Mouse (Mus musculus) C2C12 (cell line): ENCODE results near the gene Slc25a45. TPM values are rescaled to one million over a fixed set of nuclear protein-coding genes. Genes with fewer than 3 reads are reported as not detected.

ENCODE experiments used
- H3K27me3 ChIP-seq: one replicate; pipeline ENCODE4 v1.6.1; 2011; ENCODE audit not compliant: control insufficient read depth, insufficient read depth, insufficient read length
- H3K36me3 ChIP-seq: one replicate; pipeline ENCODE4 v1.6.1; 2011; ENCODE audit not compliant: control insufficient read depth, insufficient read depth
- H3K4me3 ChIP-seq: one replicate; pipeline ENCODE4 v1.5.1; 2011; ENCODE audit warnings: mild to moderate bottlenecking, control low read depth; ENCODE audit not compliant: poor library complexity, insufficient read depth, severe bottlenecking
- H3K79me2 ChIP-seq: one replicate; pipeline ENCODE4 v1.6.1; 2011; ENCODE audit not compliant: control insufficient read depth, insufficient read depth
- H3K79me3 ChIP-seq: one replicate; pipeline ENCODE4 v1.6.1; 2011; ENCODE audit warnings: low read depth, control low read depth
- H3ac ChIP-seq: one replicate; pipeline ENCODE3; 2011; ENCODE audit warnings: low read depth; ENCODE audit not compliant: control insufficient read depth, insufficient read length
- CEBPB ChIP-seq: IDR thresholded peaks from one replicate; pipeline ENCODE4 v1.6.1; 2011; ENCODE audit warnings: low read depth, mild to moderate bottlenecking, control low read depth, moderate library complexity
- CTCF ChIP-seq: IDR thresholded peaks from one replicate; pipeline ENCODE4 v1.5.1; 2011; ENCODE audit not compliant: control insufficient read depth, insufficient read depth, insufficient read length
- FOSL1 ChIP-seq: IDR thresholded peaks from one replicate; pipeline ENCODE4 v1.8.0; 2011; ENCODE audit warnings: mild to moderate bottlenecking, low read length; ENCODE audit not compliant: poor library complexity, insufficient read depth, severe bottlenecking
- MAX ChIP-seq: IDR thresholded peaks from one replicate; pipeline ENCODE4 v1.6.1; 2011; ENCODE audit warnings: mild to moderate bottlenecking, control low read depth
- MYOD1 ChIP-seq: IDR thresholded peaks from one replicate; pipeline ENCODE4 v1.6.1; 2011; ENCODE audit warnings: low read depth; ENCODE audit not compliant: control insufficient read depth, insufficient read length
- MYOG ChIP-seq: IDR thresholded peaks from one replicate; pipeline ENCODE4 v1.6.1; 2011; ENCODE audit not compliant: control insufficient read depth, insufficient read length; ENCODE audit errors: extremely low read depth
- USF1 ChIP-seq: IDR thresholded peaks from one replicate; pipeline ENCODE4 v1.6.1; 2011; ENCODE audit warnings: low read depth, mild to moderate bottlenecking, control low read depth, moderate library complexity
- polyA plus RNA-seq: library from polyadenylated mRNA; unstranded; fragments of >200 nt; fragmentation: generic; extraction: Trizol; gene quantifications from one replicate; pipeline ENCODE4 v1.2.1, GENCODE M21; 2012; ENCODE audit warnings: missing spikeins

Gene Slc25a45
- polyA plus RNA-seq, 1 experiment, result 5.5 TPM

DNA sequence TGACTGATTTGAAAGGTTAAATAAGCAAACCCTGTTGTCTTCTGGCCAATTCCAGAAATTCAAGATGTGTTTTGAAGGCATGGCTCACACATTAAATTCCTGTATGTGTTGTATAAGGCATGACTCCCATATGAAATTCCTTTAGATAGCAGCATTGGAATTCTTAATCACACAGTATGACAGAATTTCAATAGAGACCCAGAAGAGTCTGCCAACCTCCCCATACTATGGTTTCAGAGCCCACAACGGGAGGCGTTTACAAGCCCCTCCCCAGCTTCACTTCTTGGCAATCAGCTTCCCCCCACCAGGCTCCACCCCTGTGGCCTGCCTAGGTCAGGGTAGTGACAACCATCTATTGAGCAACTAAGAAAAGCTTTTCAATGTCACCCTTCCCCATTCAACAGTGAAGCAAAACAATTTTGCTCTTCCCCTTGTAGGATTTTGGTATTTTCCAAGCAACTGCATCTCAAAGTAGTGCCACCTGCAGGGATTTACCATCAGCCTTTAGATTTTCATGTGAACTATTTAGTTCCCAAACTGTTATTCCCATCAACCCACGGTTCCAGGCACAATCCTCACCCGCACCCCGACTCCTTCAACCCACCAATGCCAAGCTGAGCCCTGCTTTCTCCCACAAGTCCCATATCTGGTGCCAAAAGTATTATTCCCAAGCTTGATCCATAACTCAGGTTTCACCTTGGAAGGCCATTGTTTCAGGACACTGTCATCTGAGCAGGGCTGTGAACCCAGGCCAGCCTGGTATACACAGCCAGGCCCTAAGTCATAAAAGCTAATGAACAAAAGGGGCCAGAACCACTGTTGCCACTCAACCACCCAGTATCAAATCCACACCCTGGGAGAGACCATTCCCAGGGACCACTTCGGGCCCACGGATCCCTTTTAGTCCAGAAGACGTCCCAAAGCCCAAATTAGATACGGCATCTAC is 34.5 kb upstream of the Slc25a45 start:
- peaks cover 83% of the 10 kb centered on the region for H3K79me2 ChIP-seq
- TF ChIP-seq CTCF, result no peak
- no peak for TF ChIP-seq MYOG
- TF ChIP-seq CEBPB, result peak; percentile 55
- no peak for TF ChIP-seq MYOD1
- TF ChIP-seq FOSL1, result no peak
- H3ac ChIP-seq, result peak overlapping the region; percentile 87
- peaks cover 71% of the 10 kb centered on the region for H3K79me3 ChIP-seq
- H3K27me3 ChIP-seq, result no peaks in the 10 kb centered on the region
- H3K4me3 ChIP-seq, result peak overlapping the region; percentile 100
- peaks cover 28% of the 10 kb centered on the region for H3K36me3 ChIP-seq

GRCm38 (mm10) chr19:5843781-5844691 is 33.6 kb upstream of the Slc25a45 start:
- H3K79me2 ChIP-seq, result peaks cover 80% of the 10 kb centered on the region
- peaks cover 28% of the 10 kb centered on the region for H3K36me3 ChIP-seq
- H3K27me3 ChIP-seq, result no peaks in the 10 kb centered on the region
- H3K4me3 ChIP-seq, result peak overlapping the region; percentile 100
- no peak for TF ChIP-seq MAX
- TF ChIP-seq CEBPB, result peak; percentile 76
- peaks cover 67% of the 10 kb centered on the region for H3K79me3 ChIP-seq
- peak overlapping the region; percentile 87 for H3ac ChIP-seq

GRCm38 (mm10) chr19:5844831-5845318 is 32.7 kb upstream of the Slc25a45 start:
- TF ChIP-seq USF1, result no peak
- peak; percentile 4 for TF ChIP-seq MAX

DNA sequence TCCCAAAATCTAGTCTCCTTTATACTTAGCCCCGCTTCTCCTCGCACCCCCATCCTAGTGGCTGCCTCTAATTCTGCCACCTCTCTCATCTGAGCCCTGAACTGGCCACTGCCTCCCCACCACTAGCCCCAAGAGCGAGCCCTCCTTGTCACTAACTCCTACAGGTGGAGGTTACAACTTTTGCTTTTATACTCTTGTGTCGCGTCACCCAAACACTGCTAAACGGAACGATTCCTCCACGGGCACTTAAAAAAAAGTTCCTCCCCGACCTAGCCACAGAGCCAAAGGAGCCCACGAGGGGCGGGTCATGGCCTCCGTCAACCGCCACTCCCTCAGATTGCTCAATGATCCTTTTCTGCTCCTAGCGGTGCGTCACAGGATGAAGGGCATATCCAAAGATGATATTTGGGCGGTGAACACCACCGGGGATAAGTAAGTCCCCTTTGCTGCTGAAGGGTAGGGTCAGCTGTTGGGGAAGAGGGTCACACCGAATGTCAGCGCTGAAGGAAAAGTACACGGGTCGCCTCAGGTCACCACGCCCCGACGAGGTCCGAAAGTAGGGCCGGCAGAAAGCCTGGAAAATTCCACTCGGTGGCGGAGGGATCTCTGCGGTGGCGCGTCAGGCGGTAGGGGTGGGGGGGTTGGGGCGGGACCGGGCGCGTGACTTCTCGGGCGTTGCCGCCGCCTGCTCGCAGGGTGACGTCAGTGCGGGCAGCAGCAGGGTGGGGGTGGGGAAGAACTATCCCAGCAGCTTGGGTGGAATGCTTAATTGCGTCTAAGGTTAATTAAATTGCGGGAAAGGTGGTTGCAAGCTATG is 32.1 kb upstream of the Slc25a45 start:
- peaks cover 28% of the 10 kb centered on the region for H3K36me3 ChIP-seq
- H3K27me3 ChIP-seq, result no peaks in the 10 kb centered on the region
- peak overlapping the region; percentile 100 for H3K4me3 ChIP-seq
- no peak for TF ChIP-seq MYOG
- no peak for TF ChIP-seq CTCF
- TF ChIP-seq MAX, result peak; percentile 33
- peak; percentile 96 for TF ChIP-seq CEBPB
- peak; percentile 39 for TF ChIP-seq USF1
- TF ChIP-seq MYOD1, result peak; percentile 44
- TF ChIP-seq FOSL1, result no peak
- H3K79me2 ChIP-seq, result peaks cover 80% of the 10 kb centered on the region
- peak overlapping the region; percentile 87 for H3ac ChIP-seq
- peaks cover 59% of the 10 kb centered on the region for H3K79me3 ChIP-seq

More at GRCm38 (mm10) chr19:5844831-5845318, 32.7 kb upstream of the Slc25a45 start:
- Histone ChIP-seq H3K79me2 (peaks cover 80% of the 10 kb centered on the region), H3K27me3 (no peaks in the 10 kb centered on the region), H3K4me3 (peak overlapping the region; percentile 100), H3ac (peak overlapping the region; percentile 87), H3K36me3 (peaks cover 28% of the 10 kb centered on the region), H3K79me3 (peaks cover 65% of the 10 kb centered on the region)

DNA sequence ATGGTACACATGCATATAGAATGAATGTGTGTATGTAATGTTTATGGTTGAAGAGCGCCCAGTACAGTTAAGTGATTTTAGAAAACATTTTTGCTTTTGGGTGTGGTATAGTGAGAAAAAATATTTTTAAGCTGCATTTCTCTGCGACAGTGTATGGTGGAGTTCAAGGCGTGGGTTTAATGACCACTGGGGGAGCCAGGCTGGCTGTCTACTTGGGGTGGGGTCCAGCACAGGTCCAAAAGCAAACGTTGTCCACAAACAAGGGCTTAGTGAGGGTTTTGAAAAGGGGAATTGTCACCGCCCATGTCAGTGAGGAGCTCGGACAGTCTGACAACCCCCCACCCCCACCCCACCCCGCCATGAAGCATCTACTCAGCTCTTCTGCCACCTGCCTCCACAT is 31.5 kb upstream of the Slc25a45 start:
- H3K27me3 ChIP-seq, result no peaks in the 10 kb centered on the region
- TF ChIP-seq MAX (peak; percentile 1), MYOD1 (no peak)
- H3K79me3 ChIP-seq, result peaks cover 53% of the 10 kb centered on the region
- peaks cover 80% of the 10 kb centered on the region for H3K79me2 ChIP-seq
- peak overlapping the region; percentile 8 for H3ac ChIP-seq
- H3K36me3 ChIP-seq, result peaks cover 28% of the 10 kb centered on the region
- H3K4me3 ChIP-seq, result peak overlapping the region; percentile 16
